Mouse (Mus musculus): Measurements from ENCODE around the gene Gm13271. TPM values are rescaled to one million over a fixed set of nuclear protein-coding genes. Genes with fewer than 3 reads are reported as not detected.
"Not testable (repeated sequence)": the region's sequence is repeated elsewhere in the genome, so short reads cannot be mapped to it uniquely, and the experiment has no call there.

The Gm13271 gene
- polyA plus RNA-seq, 1 experiment from 2014 or later: not detected

- H3K4me2 ChIP-seq; H3K4me1 ChIP-seq; H3K4me3 ChIP-seq; H3K9ac ChIP-seq; H3K36me3 ChIP-seq; H3K9me3 ChIP-seq (replicated peaks); H3K27ac ChIP-seq; H3K27me3 ChIP-seq (replicated peaks); ATAC-seq: not testable (repeated sequence)
- WGBS (ENCODE audit: insufficient replicate concordance): 8% methylated on average over 5 of the region's 7 CpGs
Measured at GRCm38 (mm10) chr4:88799365-88799764, 44.7 kb downstream of the Gm13271 start, which contains the start of gene Gm13285. Gm13285 (plus strand) TSS chr4:88799665.

GRCm38 (mm10) chr4:88802954-88803353 lies 48.3 kb downstream of the Gm13271 start, which contains the start of gene Gm13287:
Gm13287 (plus strand) TSS chr4:88803254.
- ATAC-seq; H3K4me3 ChIP-seq; H3K4me1 ChIP-seq; H3K27ac ChIP-seq; H3K9ac ChIP-seq; H3K27me3 ChIP-seq (replicated peaks); H3K36me3 ChIP-seq; H3K9me3 ChIP-seq (replicated peaks): not testable (repeated sequence)
- H3K4me2 ChIP-seq: peak within 1 kb of the TSS; percentile 47
- WGBS (ENCODE audit: insufficient replicate concordance): no CpG with 5 or more reads among the region's 29 CpGs

Other genes starting within 250 kb of the Gm13271 start
- gene Ifnb1, start 232.1 kb upstream of the Gm13271 start, polyA plus RNA-seq (2016; fragmentation: Nextera tagmentation; extraction: Ambion mirVana): not detected in 2 replicates
- not detected in 2 replicates for gene Ifna15, start 196.6 kb upstream of the Gm13271 start, polyA plus RNA-seq (2016; fragmentation: Nextera tagmentation; extraction: Ambion mirVana)
- gene Ifna14, start 183.1 kb upstream of the Gm13271 start, polyA plus RNA-seq (2016; fragmentation: Nextera tagmentation; extraction: Ambion mirVana): not detected in 2 replicates
- gene Ifna9, start 162.5 kb upstream of the Gm13271 start, polyA plus RNA-seq (2016; fragmentation: Nextera tagmentation; extraction: Ambion mirVana): not detected in 2 replicates
- gene Ifna12, start 151.5 kb upstream of the Gm13271 start, polyA plus RNA-seq (2016; fragmentation: Nextera tagmentation; extraction: Ambion mirVana): not detected in 2 replicates
- not detected in 2 replicates for gene C87499, start 120.5 kb upstream of the Gm13271 start, polyA plus RNA-seq (2016; fragmentation: Nextera tagmentation; extraction: Ambion mirVana)
- not detected in 2 replicates for gene Ifna13, start 110.4 kb upstream of the Gm13271 start, polyA plus RNA-seq (2016; fragmentation: Nextera tagmentation; extraction: Ambion mirVana)
- not detected in 2 replicates for gene Ifna16, start 77.9 kb upstream of the Gm13271 start, polyA plus RNA-seq (2016; fragmentation: Nextera tagmentation; extraction: Ambion mirVana)
- not detected in 2 replicates for gene Ifna2, start 71.0 kb upstream of the Gm13271 start, polyA plus RNA-seq (2016; fragmentation: Nextera tagmentation; extraction: Ambion mirVana)
- not detected in 2 replicates for gene Ifnab, start 63.5 kb upstream of the Gm13271 start, polyA plus RNA-seq (2016; fragmentation: Nextera tagmentation; extraction: Ambion mirVana)
- 0.29 and 0.43 TPM in 2 replicates for gene Gm26566, start 33.1 kb upstream of the Gm13271 start, polyA plus RNA-seq (2016; fragmentation: Nextera tagmentation; extraction: Ambion mirVana)
- 38.0 and 38.7 TPM in 2 replicates for gene Klhl9, start 32.4 kb upstream of the Gm13271 start, polyA plus RNA-seq (2016; fragmentation: Nextera tagmentation; extraction: Ambion mirVana)
- gene Gm13283, start 5.3 kb downstream of the Gm13271 start, polyA plus RNA-seq (2016; fragmentation: Nextera tagmentation; extraction: Ambion mirVana): not detected in 2 replicates
- not detected in 2 replicates for gene Gm13290, start 19.0 kb downstream of the Gm13271 start, polyA plus RNA-seq (2016; fragmentation: Nextera tagmentation; extraction: Ambion mirVana)
- gene Gm13289, start 22.1 kb downstream of the Gm13271 start, polyA plus RNA-seq (2016; fragmentation: Nextera tagmentation; extraction: Ambion mirVana): not detected in 2 replicates
- not detected in 2 replicates for gene Gm13272, start 25.0 kb downstream of the Gm13271 start, polyA plus RNA-seq (2016; fragmentation: Nextera tagmentation; extraction: Ambion mirVana)
- not detected in 2 replicates for gene Ifnz, start 27.3 kb downstream of the Gm13271 start, polyA plus RNA-seq (2016; fragmentation: Nextera tagmentation; extraction: Ambion mirVana)
- not detected in 2 replicates for gene Gm13276, start 30.8 kb downstream of the Gm13271 start, polyA plus RNA-seq (2016; fragmentation: Nextera tagmentation; extraction: Ambion mirVana)
- not detected in 2 replicates for gene Gm13277, start 33.8 kb downstream of the Gm13271 start, polyA plus RNA-seq (2016; fragmentation: Nextera tagmentation; extraction: Ambion mirVana)
- not detected in 2 replicates for gene Gm13278, start 36.7 kb downstream of the Gm13271 start, polyA plus RNA-seq (2016; fragmentation: Nextera tagmentation; extraction: Ambion mirVana)
- not detected in 2 replicates for gene Gm13275, start 39.6 kb downstream of the Gm13271 start, polyA plus RNA-seq (2016; fragmentation: Nextera tagmentation; extraction: Ambion mirVana)
- gene Gm13279, start 42.5 kb downstream of the Gm13271 start, polyA plus RNA-seq (2016; fragmentation: Nextera tagmentation; extraction: Ambion mirVana): not detected in 2 replicates
- 0.13 and 0.22 TPM in 2 replicates for gene Gm13285, start 44.8 kb downstream of the Gm13271 start, polyA plus RNA-seq (2016; fragmentation: Nextera tagmentation; extraction: Ambion mirVana)
- not detected in 2 replicates for gene Gm13287, start 48.4 kb downstream of the Gm13271 start, polyA plus RNA-seq (2016; fragmentation: Nextera tagmentation; extraction: Ambion mirVana)
- not detected in 2 replicates for gene Gm13288, start 50.7 kb downstream of the Gm13271 start, polyA plus RNA-seq (2016; fragmentation: Nextera tagmentation; extraction: Ambion mirVana)
- gene Ifna7, start 61.4 kb downstream of the Gm13271 start, polyA plus RNA-seq (2016; fragmentation: Nextera tagmentation; extraction: Ambion mirVana): not detected in 2 replicates
- gene Ifna11, start 65.1 kb downstream of the Gm13271 start, polyA plus RNA-seq (2016; fragmentation: Nextera tagmentation; extraction: Ambion mirVana): not detected in 2 replicates
- gene Ifna6, start 72.5 kb downstream of the Gm13271 start, polyA plus RNA-seq (2016; fragmentation: Nextera tagmentation; extraction: Ambion mirVana): not detected in 2 replicates
- gene Ifna5, start 80.7 kb downstream of the Gm13271 start, polyA plus RNA-seq (2016; fragmentation: Nextera tagmentation; extraction: Ambion mirVana): not detected in 2 replicates
- not detected in 2 replicates for gene Ifna4, start 87.0 kb downstream of the Gm13271 start, polyA plus RNA-seq (2016; fragmentation: Nextera tagmentation; extraction: Ambion mirVana)
- gene Ifna1, start 95.2 kb downstream of the Gm13271 start, polyA plus RNA-seq (2016; fragmentation: Nextera tagmentation; extraction: Ambion mirVana): not detected in 2 replicates
- gene Ifne, start 125.3 kb downstream of the Gm13271 start, polyA plus RNA-seq (2016; fragmentation: Nextera tagmentation; extraction: Ambion mirVana): not detected in 2 replicates